Mouse (Mus musculus) v-Abl transformed pro-B cells (cell line): Measurements from ENCODE around the gene Fbxl20.

Experiments
- in situ Hi-C, 2 experiments: fragments of 400-800 bp; cut with MboI; formaldehyde crosslinking; loops; one replicate each; pipeline ENCODE4 v1.15.1; 2025; ENCODE audit not compliant: unreplicated experiment in 2 of 2

The Fbxl20 gene

GRCm38 (mm10) chr11:98051611-98052128 is 98.5 kb downstream of the Fbxl20 start:
- in situ Hi-C loops = no loop called here

GRCm38 (mm10) chr11:98050940-98051339 is 99.3 kb downstream of the Fbxl20 start:
- in situ Hi-C loops = no loop called here

- in situ Hi-C loops = no loop called here
These were observed 99.7 kb downstream of the Fbxl20 start for GRCm38 (mm10) chr11:98050520-98050815.

- in situ Hi-C loops = no loop called here
These were observed 100.3 kb downstream of the Fbxl20 start for GRCm38 (mm10) chr11:98049672-98050519.

GRCm38 (mm10) chr11:98047745-98048144 is 102.5 kb downstream of the Fbxl20 start:
- in situ Hi-C loops = no loop called here

- in situ Hi-C loops = no loop called here
These were observed 103.7 kb downstream of the Fbxl20 start for GRCm38 (mm10) chr11:98046466-98046865.

- in situ Hi-C loops = no loop called here
These were observed 104.6 kb downstream of the Fbxl20 start for GRCm38 (mm10) chr11:98045596-98045995.

- in situ Hi-C loops = no loop called here
These were observed 106.1 kb downstream of the Fbxl20 start for GRCm38 (mm10) chr11:98044074-98044473.

GRCm38 (mm10) chr11:98042741-98043140 is 107.5 kb downstream of the Fbxl20 start:
- in situ Hi-C loops = no loop called here

- in situ Hi-C loops = no loop called here
These were observed 109.2 kb downstream of the Fbxl20 start for GRCm38 (mm10) chr11:98040975-98041374.

- in situ Hi-C loops = no loop called here
These were observed 112.3 kb downstream of the Fbxl20 start for GRCm38 (mm10) chr11:98037871-98038270.

GRCm38 (mm10) chr11:98035977-98036377 is 114.2 kb downstream of the Fbxl20 start:
- in situ Hi-C loops = no loop called here

- in situ Hi-C loops = loop anchor here (5.0 kb wide), 1 partner anchor 42 kb away; no protein-coding TSS in a partner anchor
These were observed 115.4 kb downstream of the Fbxl20 start for GRCm38 (mm10) chr11:98034840-98035239.

- in situ Hi-C loops = loop anchor here (5.0 kb wide), 1 partner anchor 43 kb away; no protein-coding TSS in a partner anchor
These were observed 116.1 kb downstream of the Fbxl20 start for GRCm38 (mm10) chr11:98034061-98034460.
